Mouse (Mus musculus): ENCODE data around the gene Samd8.

- TF ChIP-seq POLR2A (IDR thresholded peaks at IDR 0.05; ENCODE audit: low read depth, low read length) (no peak), CTCF (IDR thresholded peaks at IDR 0.05; ENCODE audit: extremely low read depth, insufficient read depth, insufficient read length, insufficient replicate concordance) (no peak)
Observed at GRCm38 (mm10) chr14:21786500-21786899, 36.2 kb downstream of the Samd8 start.
